Mouse (Mus musculus): Measurements from ENCODE around the gene Hist1h2bq.
"Not testable (repeated sequence)": the region's sequence is repeated elsewhere in the genome, so short reads cannot be mapped to it uniquely, and the experiment has no call there.

Hist1h2bq gene

GRCm38 (mm10) chr13:21810073-21810472 lies at the start of gene Hist1h2bq, which contains the start of gene Hist1h2ao:
Hist1h2bq (minus strand) TSS chr13:21810197.
Hist1h2ao (plus strand) TSS chr13:21810465.
- DNase-seq (ENCODE audit: low spot score) = not testable (repeated sequence)

GRCm38 (mm10) chr13:21855698-21856162 lies 45.7 kb upstream of the Hist1h2bq start:
- DNase-seq (ENCODE audit: low spot score) = peak; percentile 51

- peak; percentile 64 for DNase-seq (ENCODE audit: low spot score)
These were observed 45.1 kb upstream of the Hist1h2bq start for GRCm38 (mm10) chr13:21855146-21855545.

GRCm38 (mm10) chr13:21852215-21852945 lies 42.4 kb upstream of the Hist1h2bq start:
- DNase-seq (ENCODE audit: low spot score) = no peak

GRCm38 (mm10) chr13:21850696-21851095 lies 40.7 kb upstream of the Hist1h2bq start:
- DNase-seq (ENCODE audit: low spot score) = not testable (repeated sequence)

- DNase-seq (ENCODE audit: low spot score) = no peak
These were observed 37.9 kb upstream of the Hist1h2bq start for GRCm38 (mm10) chr13:21847883-21848282.

- not testable (repeated sequence) for DNase-seq (ENCODE audit: low spot score)
These were observed 36.4 kb upstream of the Hist1h2bq start for GRCm38 (mm10) chr13:21846356-21846755.

- DNase-seq (ENCODE audit: low spot score) = not testable (repeated sequence)
These were observed 30.5 kb upstream of the Hist1h2bq start for GRCm38 (mm10) chr13:21840508-21840907.

- DNase-seq (ENCODE audit: low spot score) = not testable (repeated sequence)
These were observed 23.5 kb upstream of the Hist1h2bq start, which contains the start of the genes Hist1h2ap and Hist1h2br for GRCm38 (mm10) chr13:21833461-21833860. Hist1h2ap (minus strand) TSS chr13:21833507. Hist1h2br (plus strand) TSS chr13:21833743.

GRCm38 (mm10) chr13:21831418-21832394 lies 21.7 kb upstream of the Hist1h2bq start, which contains the start of gene Hist1h4n:
Hist1h4n (minus strand) TSS chr13:21832196.
- DNase-seq (ENCODE audit: low spot score) = not testable (repeated sequence)

- no peak for DNase-seq (ENCODE audit: low spot score)
These were observed 20.3 kb upstream of the Hist1h2bq start for GRCm38 (mm10) chr13:21830344-21830743.

GRCm38 (mm10) chr13:21828511-21828910 lies 18.5 kb upstream of the Hist1h2bq start:
- no peak for DNase-seq (ENCODE audit: low spot score)

- DNase-seq (ENCODE audit: low spot score) = not testable (repeated sequence)
These were observed 10.3 kb upstream of the Hist1h2bq start for GRCm38 (mm10) chr13:21820082-21820890.

GRCm38 (mm10) chr13:21812092-21812491 lies 2.1 kb upstream of the Hist1h2bq start:
- not testable (repeated sequence) for DNase-seq (ENCODE audit: low spot score)

GRCm38 (mm10) chr13:21811539-21811938 lies 1.5 kb upstream of the Hist1h2bq start, which contains the start of gene Hist1h4m:
Hist1h4m (plus strand) TSS chr13:21811746.
- DNase-seq (ENCODE audit: low spot score) = not testable (repeated sequence)

GRCm38 (mm10) chr13:21811074-21811473 lies 1.1 kb upstream of the Hist1h2bq start:
- DNase-seq (ENCODE audit: low spot score) = not testable (repeated sequence)

GRCm38 (mm10) chr13:21803058-21803457 lies 6.9 kb downstream of the Hist1h2bq start:
- not testable (repeated sequence) for DNase-seq (ENCODE audit: low spot score)

GRCm38 (mm10) chr13:21797163-21797562 lies 12.8 kb downstream of the Hist1h2bq start:
- DNase-seq (ENCODE audit: low spot score) = not testable (repeated sequence)

- no peak for DNase-seq (ENCODE audit: low spot score)
These were observed 14.4 kb downstream of the Hist1h2bq start for GRCm38 (mm10) chr13:21795584-21795983.

- DNase-seq (ENCODE audit: low spot score) = no peak
These were observed 19.3 kb downstream of the Hist1h2bq start for GRCm38 (mm10) chr13:21790601-21791283.

Measured in left cerebral cortex, adult 11 months (tissue).